Mouse (Mus musculus): ENCODE data around the gene Bbox1. TPM values are rescaled to one million over a fixed set of nuclear protein-coding genes. Genes with fewer than 3 reads are reported as not detected.

Gene Bbox1
- polyA plus RNA-seq, 1 experiment: 0.27 TPM

- Histone ChIP-seq H3K4me3 (ENCODE audit: control insufficient read depth, insufficient read depth, low read length) (no peak overlapping the region), H3K36me3 (ENCODE audit: control insufficient read depth, insufficient read depth, low read length) (no peaks in the 10 kb centered on the region), H3K4me1 (replicated peaks; ENCODE audit: control insufficient read depth, insufficient read depth, low read length) (no peaks in the 10 kb centered on the region), H3K27me3 (ENCODE audit: control insufficient read depth, insufficient read depth, low read length) (no peaks in the 10 kb centered on the region), H3K27ac (ENCODE audit: control insufficient read depth, insufficient read depth, low read length) (no peak overlapping the region)
- DNase-seq: no peak
- TF ChIP-seq POLR2A (IDR thresholded peaks at IDR 0.05; ENCODE audit: control insufficient read depth, extremely low read depth, insufficient read depth, low read length, poor library complexity) (no peak), CTCF (IDR thresholded peaks at IDR 0.05; ENCODE audit: borderline replicate concordance, control insufficient read depth, extremely low read depth, insufficient read depth, low read length, poor library complexity) (no peak)
Observed at GRCm38 (mm10) chr2:110328953-110329352, 14.6 kb upstream of the Bbox1 start.

- Histone ChIP-seq H3K4me1 (replicated peaks; ENCODE audit: control insufficient read depth, insufficient read depth, low read length) (no peaks in the 10 kb centered on the region), H3K36me3 (ENCODE audit: control insufficient read depth, insufficient read depth, low read length) (no peaks in the 10 kb centered on the region), H3K4me3 (ENCODE audit: control insufficient read depth, insufficient read depth, low read length) (no peak overlapping the region), H3K27ac (ENCODE audit: control insufficient read depth, insufficient read depth, low read length) (no peak overlapping the region), H3K27me3 (ENCODE audit: control insufficient read depth, insufficient read depth, low read length) (no peaks in the 10 kb centered on the region)
- no peak for DNase-seq
- WGBS: 90% methylated on average over 4 of the region's 4 CpGs
- TF ChIP-seq POLR2A (IDR thresholded peaks at IDR 0.05; ENCODE audit: control insufficient read depth, extremely low read depth, insufficient read depth, low read length, poor library complexity): no peak
- TF ChIP-seq CTCF (IDR thresholded peaks at IDR 0.05; ENCODE audit: borderline replicate concordance, control insufficient read depth, extremely low read depth, insufficient read depth, low read length, poor library complexity): no peak
Observed at GRCm38 (mm10) chr2:110319949-110320348, 5.6 kb upstream of the Bbox1 start.

GRCm38 (mm10) chr2:110319266-110319665 lies 4.9 kb upstream of the Bbox1 start:
- TF ChIP-seq CTCF (IDR thresholded peaks at IDR 0.05; ENCODE audit: borderline replicate concordance, control insufficient read depth, extremely low read depth, insufficient read depth, low read length, poor library complexity): no peak
- TF ChIP-seq POLR2A (IDR thresholded peaks at IDR 0.05; ENCODE audit: control insufficient read depth, extremely low read depth, insufficient read depth, low read length, poor library complexity): no peak
- DNase-seq: no peak
- Histone ChIP-seq H3K4me1 (replicated peaks; ENCODE audit: control insufficient read depth, insufficient read depth, low read length) (no peaks in the 10 kb centered on the region), H3K4me3 (ENCODE audit: control insufficient read depth, insufficient read depth, low read length) (no peak overlapping the region), H3K27ac (ENCODE audit: control insufficient read depth, insufficient read depth, low read length) (no peak overlapping the region), H3K27me3 (ENCODE audit: control insufficient read depth, insufficient read depth, low read length) (no peaks in the 10 kb centered on the region), H3K36me3 (ENCODE audit: control insufficient read depth, insufficient read depth, low read length) (no peaks in the 10 kb centered on the region)
- WGBS: 77% methylated on average over 1 of the region's 1 CpGs

GRCm38 (mm10) chr2:110318719-110319118 lies 4.4 kb upstream of the Bbox1 start:
- Histone ChIP-seq H3K36me3 (ENCODE audit: control insufficient read depth, insufficient read depth, low read length) (no peaks in the 10 kb centered on the region), H3K4me1 (replicated peaks; ENCODE audit: control insufficient read depth, insufficient read depth, low read length) (no peaks in the 10 kb centered on the region), H3K27me3 (ENCODE audit: control insufficient read depth, insufficient read depth, low read length) (no peaks in the 10 kb centered on the region), H3K27ac (ENCODE audit: control insufficient read depth, insufficient read depth, low read length) (no peak overlapping the region), H3K4me3 (ENCODE audit: control insufficient read depth, insufficient read depth, low read length) (no peak overlapping the region)
- no peak for DNase-seq
- no peak for TF ChIP-seq CTCF (IDR thresholded peaks at IDR 0.05; ENCODE audit: borderline replicate concordance, control insufficient read depth, extremely low read depth, insufficient read depth, low read length, poor library complexity)
- TF ChIP-seq POLR2A (IDR thresholded peaks at IDR 0.05; ENCODE audit: control insufficient read depth, extremely low read depth, insufficient read depth, low read length, poor library complexity): no peak
- 75% methylated on average over 1 of the region's 1 CpGs for WGBS

- 48% methylated on average over 3 of the region's 3 CpGs for WGBS
- no peaks in the 10 kb centered on the region for H3K27me3 ChIP-seq (ENCODE audit: control insufficient read depth, insufficient read depth, low read length)
- DNase-seq: no peak
- H3K4me3 ChIP-seq (ENCODE audit: control insufficient read depth, insufficient read depth, low read length): no peak overlapping the region
- TF ChIP-seq POLR2A (IDR thresholded peaks at IDR 0.05; ENCODE audit: control insufficient read depth, extremely low read depth, insufficient read depth, low read length, poor library complexity) (no peak), CTCF (IDR thresholded peaks at IDR 0.05; ENCODE audit: borderline replicate concordance, control insufficient read depth, extremely low read depth, insufficient read depth, low read length, poor library complexity) (no peak)
- no peaks in the 10 kb centered on the region for H3K36me3 ChIP-seq (ENCODE audit: control insufficient read depth, insufficient read depth, low read length)
- H3K4me1 ChIP-seq (replicated peaks; ENCODE audit: control insufficient read depth, insufficient read depth, low read length): no peaks in the 10 kb centered on the region
- no peak overlapping the region for H3K27ac ChIP-seq (ENCODE audit: control insufficient read depth, insufficient read depth, low read length)
Observed at GRCm38 (mm10) chr2:110316116-110316883, 1.9 kb upstream of the Bbox1 start.

GRCm38 (mm10) chr2:110314074-110314473 lies 286 bp downstream of the Bbox1 start:
- Histone ChIP-seq H3K36me3 (ENCODE audit: control insufficient read depth, insufficient read depth, low read length) (no peaks in the 10 kb centered on the region), H3K27ac (ENCODE audit: control insufficient read depth, insufficient read depth, low read length) (no peak overlapping the region), H3K4me1 (replicated peaks; ENCODE audit: control insufficient read depth, insufficient read depth, low read length) (no peaks in the 10 kb centered on the region), H3K27me3 (ENCODE audit: control insufficient read depth, insufficient read depth, low read length) (no peaks in the 10 kb centered on the region), H3K4me3 (ENCODE audit: control insufficient read depth, insufficient read depth, low read length) (no peak overlapping the region)
- TF ChIP-seq CTCF (IDR thresholded peaks at IDR 0.05; ENCODE audit: borderline replicate concordance, control insufficient read depth, extremely low read depth, insufficient read depth, low read length, poor library complexity): no peak
- no peak for TF ChIP-seq POLR2A (IDR thresholded peaks at IDR 0.05; ENCODE audit: control insufficient read depth, extremely low read depth, insufficient read depth, low read length, poor library complexity)
- WGBS: 89% methylated on average over 5 of the region's 5 CpGs
- no peak for DNase-seq

Measured in thymus, adult 2 months (tissue).